Mouse (Mus musculus): Measurements from ENCODE around the gene Tbl1x. TPM values are rescaled to one million over a fixed set of nuclear protein-coding genes. Genes with fewer than 3 reads are reported as not detected.

Tbl1x gene
- 24.4 and 27.3 TPM in 2 replicates for polyA plus RNA-seq (2012; rRNA removed)

GRCm38 (mm10) chrX:77510371-77511300 is at the start of gene Tbl1x:
Gene Tbl1x (plus strand): TSS chrX:77511013.

